Mouse (Mus musculus) stomach, postnatal 0 days (tissue): Measurements from ENCODE around the gene Armc3. TPM values are rescaled to one million over a fixed set of nuclear protein-coding genes. Genes with fewer than 3 reads are reported as not detected.
A peak's percentile ranks its signal among the peaks of the same experiment; 100 is the strongest.

ENCODE experiments used
- ATAC-seq: fragments of 200-750 bp; cut with Nextera tagmentation; 2 replicates; pipeline ENCODE4 v1.8.0; 2017; ENCODE audit not compliant: low FRiP score, low TSS enrichment
- DNase-seq: peaks from one replicate; pipeline ENCODE4 v3.0.0-alpha.2; 2016; ENCODE audit warnings: low spot score
- H3K27ac ChIP-seq: fragments of 300-500 bp; sonication (generic); replicated peaks from 2 replicates; pipeline ENCODE4 v1.5.1; 2014; ENCODE audit warnings: mild to moderate bottlenecking, control low read depth
- H3K27me3 ChIP-seq: fragments of 300-500 bp; sonication (generic); 2 replicates; pipeline ENCODE4 v1.6.1; 2014; ENCODE audit warnings: low read length; ENCODE audit not compliant: control insufficient read depth, insufficient read depth
- H3K36me3 ChIP-seq: fragments of 300-500 bp; sonication (generic); 2 replicates; pipeline ENCODE4 v1.6.1; 2014; ENCODE audit warnings: low read length, mixed read lengths; ENCODE audit not compliant: control insufficient read depth, insufficient read depth
- H3K4me1 ChIP-seq: fragments of 300-500 bp; sonication (generic); replicated peaks from 2 replicates; pipeline ENCODE4 v1.6.1; 2014; ENCODE audit warnings: antibody characterized with exemption; ENCODE audit not compliant: control insufficient read depth, insufficient read depth
- H3K4me2 ChIP-seq: fragments of 300-500 bp; sonication (generic); replicated peaks from 2 replicates; pipeline ENCODE4 v1.6.1; 2014; ENCODE audit warnings: low read depth, mild to moderate bottlenecking, control low read depth, moderate library complexity
- H3K4me3 ChIP-seq: fragments of 300-500 bp; sonication (generic); 2 replicates; pipeline ENCODE4 v1.5.1; 2014; ENCODE audit warnings: low read depth, low read length, control low read depth
- H3K9ac ChIP-seq: fragments of 300-500 bp; sonication (generic); 2 replicates; pipeline ENCODE4 v1.6.1; 2014; ENCODE audit warnings: mild to moderate bottlenecking, low read length, control low read depth, mixed read lengths
- H3K9me3 ChIP-seq: fragments of 300-500 bp; sonication (generic); 2 replicates; pipeline ENCODE4 v1.6.1; 2016; ENCODE audit warnings: low read length; ENCODE audit not compliant: control insufficient read depth
- CTCF ChIP-seq: IDR thresholded peaks from 2 replicates; pipeline ENCODE4 v1.5.1; 2016; ENCODE audit warnings: antibody characterized with exemption, low read depth, mild to moderate bottlenecking, moderate library complexity
- EP300 ChIP-seq: optimal IDR thresholded peaks from 2 replicates; pipeline ENCODE3; 2016; ENCODE audit warnings: antibody characterized with exemption
- WGBS: fragments of 180-500 bp; shearing (Covaris S2); extraction: QIAGEN DNeasy Blood & Tissue Kit; methylation state at CpG from one replicate; pipeline ENCODE4 v1.1.7; 2014; 5-methylcytosine and 5-hydroxymethylcytosine counted together
- polyA plus RNA-seq: library from polyadenylated mRNA; unstranded; fragments of >200 nt; fragmentation: Nextera tagmentation; extraction: Ambion mirVana; gene quantifications from 2 replicates; pipeline ENCODE4 v1.2.1, GENCODE M21; 2015

Gene Armc3
- polyA plus RNA-seq, 1 experiment from 2014 or later: 0.04 TPM

DNA sequence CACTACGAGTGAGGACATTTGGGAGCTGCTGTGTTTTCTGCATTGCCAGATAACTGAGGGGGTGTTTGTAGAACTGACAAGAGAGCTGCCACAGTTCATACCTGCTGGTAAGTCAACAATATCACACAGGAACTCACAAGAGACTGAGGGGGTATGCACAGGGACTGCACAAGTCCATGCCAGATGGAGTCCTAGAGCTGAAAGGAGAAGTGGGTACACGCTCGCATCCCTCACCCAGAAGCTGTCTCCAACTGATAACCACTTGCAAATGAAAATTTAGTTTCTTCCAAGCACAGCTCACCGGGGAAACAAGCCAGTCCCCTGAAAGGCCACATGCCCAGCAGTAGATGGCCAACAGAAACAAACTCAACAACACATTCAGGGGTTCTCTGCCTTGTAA is 119.4 kb downstream of the Armc3 start:
- 89% methylated on average over 4 of the region's 4 CpGs for WGBS

DNA sequence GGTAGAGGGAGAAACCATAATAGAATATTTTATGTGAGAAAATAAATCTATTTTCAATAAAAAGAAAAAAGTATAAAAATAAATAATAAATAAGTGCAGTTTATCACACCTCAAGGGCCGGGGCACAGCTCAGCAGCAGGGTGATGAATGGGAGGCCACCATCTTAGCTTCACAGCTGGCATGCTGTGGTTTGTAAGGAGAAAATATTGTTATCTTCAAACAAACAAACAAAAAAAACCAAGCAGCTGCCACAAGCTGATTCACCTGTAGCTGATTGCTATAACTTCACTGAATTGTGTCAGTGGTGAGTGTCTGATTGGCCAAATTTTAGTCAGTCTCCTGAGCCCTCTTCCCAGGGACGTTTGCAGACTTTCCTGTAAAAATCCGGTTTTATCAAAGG is 120.2 kb downstream of the Armc3 start:
- DNase-seq (no peak), ATAC-seq (no peak)
- Histone ChIP-seq H3K9me3 (no peaks in the 10 kb centered on the region; the same call in 1 of the 2 replicates), H3K4me2 (no peak overlapping the region), H3K4me3 (no peak overlapping the region), H3K27me3 (no peaks in the 10 kb centered on the region), H3K36me3 (no peaks in the 10 kb centered on the region), H3K9ac (no peak overlapping the region), H3K4me1 (no peaks in the 10 kb centered on the region), H3K27ac (no peak overlapping the region)
- no peak for TF ChIP-seq EP300
- no peak for TF ChIP-seq CTCF
- WGBS: 73% methylated on average over 3 of the region's 3 CpGs

More for the DNA sequence above, 119.4 kb downstream of the Armc3 start:
- no peak overlapping the region for H3K9ac ChIP-seq
- no peak overlapping the region for H3K4me2 ChIP-seq
- no peak overlapping the region for H3K4me3 ChIP-seq
- no peaks in the 10 kb centered on the region for H3K4me1 ChIP-seq
- no peak for TF ChIP-seq EP300
- no peak for TF ChIP-seq CTCF
- no peaks in the 10 kb centered on the region for H3K27me3 ChIP-seq
- ATAC-seq (no peak), DNase-seq (no peak)
- no peaks in the 10 kb centered on the region; the same call in 1 of the 2 replicates for H3K9me3 ChIP-seq
- H3K36me3 ChIP-seq: no peaks in the 10 kb centered on the region
- no peak overlapping the region for H3K27ac ChIP-seq

DNA sequence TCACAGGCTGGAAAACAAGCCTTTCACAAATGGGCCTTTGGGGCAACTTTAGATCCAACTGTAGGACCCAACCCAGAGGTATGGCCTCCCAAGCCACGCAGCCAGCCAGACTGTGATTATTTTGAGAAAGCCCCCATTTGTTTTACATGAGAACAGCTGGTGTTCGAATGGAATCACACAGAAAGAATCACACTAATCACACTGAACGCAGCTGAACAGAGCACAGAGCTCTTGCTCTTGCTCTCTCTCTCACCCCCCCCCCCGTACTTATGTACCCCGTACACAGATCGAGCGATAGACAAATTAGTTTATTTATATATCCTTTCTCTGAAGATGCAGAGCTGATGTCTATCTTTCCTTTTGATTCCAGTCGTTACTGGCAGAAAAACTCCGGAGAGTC is 123.3 kb downstream of the Armc3 start:
- H3K9me3 ChIP-seq: no peaks in the 10 kb centered on the region
- TF ChIP-seq EP300 (no peak), CTCF (no peak)
- H3K4me2 ChIP-seq: no peak overlapping the region
- no peaks in the 10 kb centered on the region for H3K4me1 ChIP-seq
- no peak overlapping the region for H3K4me3 ChIP-seq
- H3K9ac ChIP-seq: no peak overlapping the region
- no peak overlapping the region for H3K27ac ChIP-seq
- H3K36me3 ChIP-seq: no peaks in the 10 kb centered on the region
- DNase-seq (no peak), ATAC-seq (no peak)
- WGBS: 57% methylated on average over 9 of the region's 9 CpGs
- no peaks in the 10 kb centered on the region for H3K27me3 ChIP-seq

DNA sequence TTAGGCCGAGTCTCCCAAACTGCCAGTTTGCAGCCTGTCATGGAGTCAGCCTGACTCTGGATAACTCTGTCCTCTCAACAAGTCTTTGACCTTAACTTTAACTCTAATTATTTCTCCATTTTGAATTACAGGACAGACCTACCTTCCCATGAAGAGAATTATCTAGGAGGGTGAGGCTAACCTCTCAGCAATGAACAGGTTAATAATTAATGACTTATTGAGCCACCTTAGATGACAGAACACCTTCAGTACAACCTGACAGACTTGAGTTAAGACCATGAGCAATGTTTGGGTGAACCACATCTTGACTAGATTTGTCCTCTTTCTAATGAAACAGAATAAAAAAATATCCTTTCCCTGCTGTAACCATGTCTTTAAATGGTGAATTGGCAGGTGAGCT is 127.3 kb downstream of the Armc3 start:
- H3K27me3 ChIP-seq: no peaks in the 10 kb centered on the region
- no peak for TF ChIP-seq EP300
- TF ChIP-seq CTCF: no peak
- H3K27ac ChIP-seq: no peak overlapping the region
- WGBS: 73% methylated on average over 1 of the region's 1 CpGs
- H3K9ac ChIP-seq: no peak overlapping the region
- no peak overlapping the region for H3K4me2 ChIP-seq
- DNase-seq (no peak), ATAC-seq (no peak)
- no peaks in the 10 kb centered on the region for H3K4me1 ChIP-seq
- no peaks in the 10 kb centered on the region for H3K36me3 ChIP-seq
- H3K4me3 ChIP-seq: no peak overlapping the region
- H3K9me3 ChIP-seq: no peaks in the 10 kb centered on the region

DNA sequence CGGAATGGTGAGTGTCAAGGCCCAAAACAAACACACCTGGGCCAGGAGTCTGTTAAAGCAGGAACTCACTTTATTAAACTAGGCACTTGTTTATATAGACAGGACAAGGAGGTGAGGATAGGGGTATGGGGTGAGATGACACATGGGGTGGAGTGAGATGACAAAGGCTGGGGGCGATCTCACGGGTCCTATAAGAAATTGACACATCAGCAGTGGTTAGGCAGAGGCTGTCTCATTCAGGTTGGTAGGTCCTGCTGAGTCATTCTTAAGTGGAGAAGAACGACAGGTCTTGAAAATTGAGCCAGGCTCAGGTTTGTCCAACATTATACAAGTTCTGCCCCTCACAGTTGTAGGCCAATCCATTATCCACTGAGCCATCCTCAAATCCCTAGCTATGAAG is 128.7 kb downstream of the Armc3 start:
- no peaks in the 10 kb centered on the region for H3K9me3 ChIP-seq
- H3K36me3 ChIP-seq: no peaks in the 10 kb centered on the region
- DNase-seq (no peak), ATAC-seq (no peak)
- no peaks in the 10 kb centered on the region for H3K4me1 ChIP-seq
- H3K27ac ChIP-seq: no peak overlapping the region
- WGBS: 54% methylated on average over 4 of the region's 4 CpGs
- H3K4me3 ChIP-seq: no peak overlapping the region
- H3K9ac ChIP-seq: no peak overlapping the region
- TF ChIP-seq CTCF: no peak
- no peak for TF ChIP-seq EP300
- no peak overlapping the region for H3K4me2 ChIP-seq
- no peaks in the 10 kb centered on the region for H3K27me3 ChIP-seq

DNA sequence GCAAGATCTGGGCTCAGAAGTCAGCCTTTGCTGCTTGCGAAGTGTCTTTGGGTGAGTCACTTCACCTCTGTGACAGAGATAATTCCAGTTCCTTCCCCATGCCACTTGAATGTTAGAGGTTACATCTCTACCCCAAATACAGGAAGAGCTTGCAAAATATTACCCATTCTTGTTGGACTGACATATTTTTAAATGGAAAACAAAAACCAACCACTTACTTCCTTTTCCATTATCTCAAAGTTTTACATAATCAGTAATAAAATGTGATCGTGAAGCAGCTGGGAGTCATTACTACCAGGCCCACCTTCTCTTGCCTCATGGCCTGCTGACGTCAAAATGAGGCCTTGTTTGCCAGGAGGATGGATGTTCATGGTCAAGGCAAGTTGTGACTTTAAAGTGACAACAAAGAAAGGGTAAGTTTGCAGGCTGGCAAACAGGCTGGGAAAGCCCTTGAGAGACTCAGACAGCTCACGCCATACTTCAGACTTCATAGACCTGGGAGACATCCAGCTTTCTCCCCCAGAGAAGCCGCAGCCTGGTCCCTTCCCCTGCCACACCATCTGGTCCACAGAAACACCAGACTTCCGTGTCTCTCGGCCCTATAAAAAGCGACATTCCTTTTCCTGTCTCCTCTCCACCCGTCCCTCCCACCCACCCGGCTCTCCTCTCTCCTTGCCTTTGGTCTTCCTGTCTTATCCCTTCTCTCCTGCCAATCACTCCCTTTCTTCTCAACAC is 145.0 kb downstream of the Armc3 start:
- H3K9me3 ChIP-seq: no peaks in the 10 kb centered on the region
- H3K27ac ChIP-seq: 0 out of 2 replicates have a peak overlapping the region, but pooled peaks have one; percentile 30
- TF ChIP-seq EP300 (no peak), CTCF (no peak)
- ATAC-seq (no peak), DNase-seq (no peak)
- H3K4me2 ChIP-seq: peak overlapping the region; percentile 32
- WGBS: 39% methylated on average over 10 of the region's 10 CpGs
- 0 out of 2 replicates have a peak overlapping the region, but pooled peaks have one; percentile 10 for H3K4me3 ChIP-seq
- no peak overlapping the region for H3K9ac ChIP-seq
- no peaks in the 10 kb centered on the region for H3K27me3 ChIP-seq
- no peaks in the 10 kb centered on the region for H3K4me1 ChIP-seq
- H3K36me3 ChIP-seq: no peaks in the 10 kb centered on the region
